Mouse (Mus musculus): Measurements from ENCODE around the gene Atp6v0e. TPM values are rescaled to one million over a fixed set of nuclear protein-coding genes. Genes with fewer than 3 reads are reported as not detected.

The Atp6v0e gene
- polyA plus RNA-seq, 1 experiment from 2014 or later, result 87.3 TPM

- Histone ChIP-seq H3K4me2 (ENCODE audit: low read depth, low read length, severe bottlenecking) (no peak overlapping the region), H3K4me1 (replicated peaks; ENCODE audit: control insufficient read depth, insufficient read depth, low read length) (no peaks in the 10 kb centered on the region)
- WGBS, result 54% methylated on average over 1 of the region's 1 CpGs
These were observed 61.8 kb downstream of the Atp6v0e start for GRCm38 (mm10) chr17:26724790-26725189.

GRCm38 (mm10) chr17:26726674-26727073 is 63.6 kb downstream of the Atp6v0e start:
- 92% methylated on average over 1 of the region's 1 CpGs for WGBS
- H3K9ac ChIP-seq (ENCODE audit: low read length), result no peak overlapping the region
- H3K4me1 ChIP-seq (replicated peaks; ENCODE audit: control insufficient read depth, insufficient read depth, low read length), result no peaks in the 10 kb centered on the region
- DNase-seq (ENCODE audit: low spot score) (no peak), ATAC-seq (replicated peaks; ENCODE audit: low FRiP score) (no peak)
- H3K4me3 ChIP-seq (ENCODE audit: low read depth, low read length), result no peak overlapping the region
- H3K4me2 ChIP-seq (ENCODE audit: low read depth, low read length, severe bottlenecking), result no peak overlapping the region
- no peaks in the 10 kb centered on the region for H3K36me3 ChIP-seq (ENCODE audit: control insufficient read depth, insufficient read depth, low read length)
- H3K9me3 ChIP-seq (ENCODE audit: control insufficient read depth, low read length), result no peaks in the 10 kb centered on the region
- H3K27ac ChIP-seq (ENCODE audit: low read depth, low read length), result no peak overlapping the region
- no peaks in the 10 kb centered on the region for H3K27me3 ChIP-seq (ENCODE audit: control insufficient read depth, insufficient read depth, low read length)

More at GRCm38 (mm10) chr17:26724790-26725189, 61.8 kb downstream of the Atp6v0e start:
- no peak for DNase-seq (ENCODE audit: low spot score)
- Histone ChIP-seq H3K27me3 (ENCODE audit: control insufficient read depth, insufficient read depth, low read length) (no peaks in the 10 kb centered on the region), H3K36me3 (ENCODE audit: control insufficient read depth, insufficient read depth, low read length) (no peaks in the 10 kb centered on the region), H3K27ac (ENCODE audit: low read depth, low read length) (no peak overlapping the region), H3K4me3 (ENCODE audit: low read depth, low read length) (no peak overlapping the region), H3K9ac (ENCODE audit: low read length) (no peak overlapping the region), H3K9me3 (ENCODE audit: control insufficient read depth, low read length) (no peaks in the 10 kb centered on the region)
- no peak for ATAC-seq (replicated peaks; ENCODE audit: low FRiP score)

DNA sequence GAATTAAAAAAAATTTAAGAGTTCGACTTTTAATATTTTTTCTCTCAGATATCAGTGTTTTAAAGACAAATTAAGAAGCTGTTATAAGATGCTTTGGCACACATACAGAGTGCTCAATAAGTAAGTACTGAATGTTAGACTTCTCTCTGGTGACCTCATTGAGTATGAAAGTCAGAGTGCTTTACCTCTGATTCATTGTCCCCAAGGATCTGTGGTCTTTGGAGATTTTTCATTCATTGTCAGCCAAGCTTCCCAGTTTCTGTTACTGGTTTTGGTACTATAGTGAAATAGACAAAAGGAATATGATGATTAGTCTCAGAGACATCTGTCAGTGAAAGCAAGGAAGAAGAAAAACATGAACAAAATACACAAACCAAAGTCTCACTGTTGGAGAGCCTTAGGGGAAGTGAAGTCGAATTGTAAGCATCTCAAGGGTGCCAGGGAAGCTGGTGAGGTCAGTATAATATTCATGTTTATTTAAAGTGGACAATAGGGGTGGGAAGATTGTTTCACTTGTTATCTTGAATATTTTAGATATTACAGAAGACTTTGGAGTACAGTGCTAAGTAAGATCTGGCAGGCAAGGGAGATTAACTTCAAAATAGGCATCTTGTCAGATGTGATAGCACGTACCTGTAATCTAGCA is 64.2 kb downstream of the Atp6v0e start:
- H3K4me2 ChIP-seq (ENCODE audit: low read depth, low read length, severe bottlenecking), result no peak overlapping the region
- no peaks in the 10 kb centered on the region for H3K27me3 ChIP-seq (ENCODE audit: control insufficient read depth, insufficient read depth, low read length)
- no peak overlapping the region for H3K27ac ChIP-seq (ENCODE audit: low read depth, low read length)
- no peaks in the 10 kb centered on the region for H3K4me1 ChIP-seq (replicated peaks; ENCODE audit: control insufficient read depth, insufficient read depth, low read length)
- H3K9ac ChIP-seq (ENCODE audit: low read length), result no peak overlapping the region
- no peaks in the 10 kb centered on the region for H3K9me3 ChIP-seq (ENCODE audit: control insufficient read depth, low read length)
- no peak for DNase-seq (ENCODE audit: low spot score)
- H3K4me3 ChIP-seq (ENCODE audit: low read depth, low read length), result no peak overlapping the region
- 74% methylated on average over 3 of the region's 3 CpGs for WGBS
- no peaks in the 10 kb centered on the region for H3K36me3 ChIP-seq (ENCODE audit: control insufficient read depth, insufficient read depth, low read length)
- ATAC-seq (replicated peaks; ENCODE audit: low FRiP score), result no peak

DNA sequence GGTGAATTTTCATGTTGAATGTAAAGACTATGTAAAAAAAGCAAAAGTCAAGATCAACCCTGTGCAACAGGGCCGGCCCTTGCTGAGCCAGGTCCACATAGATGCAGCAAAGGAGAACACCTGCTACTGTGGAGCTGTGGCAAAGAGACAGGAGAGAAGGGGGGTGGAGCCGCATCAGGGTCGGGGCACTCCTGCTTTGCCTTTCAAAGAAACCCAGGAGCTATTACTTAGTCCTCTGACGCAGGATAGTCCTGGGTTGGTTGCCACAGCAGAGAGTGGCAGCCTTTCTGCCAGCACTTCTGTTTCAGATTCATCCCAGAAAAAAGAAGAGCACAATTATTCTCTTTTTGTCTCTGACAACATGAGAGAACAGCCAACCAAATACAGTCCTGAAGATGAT is 79.5 kb downstream of the Atp6v0e start:
- Histone ChIP-seq H3K4me3 (ENCODE audit: low read depth, low read length) (no peak overlapping the region), H3K36me3 (ENCODE audit: control insufficient read depth, insufficient read depth, low read length) (no peaks in the 10 kb centered on the region), H3K27me3 (ENCODE audit: control insufficient read depth, insufficient read depth, low read length) (no peaks in the 10 kb centered on the region), H3K27ac (ENCODE audit: low read depth, low read length) (no peak overlapping the region), H3K4me1 (replicated peaks; ENCODE audit: control insufficient read depth, insufficient read depth, low read length) (no peaks in the 10 kb centered on the region), H3K9ac (ENCODE audit: low read length) (no peak overlapping the region), H3K4me2 (ENCODE audit: low read depth, low read length, severe bottlenecking) (no peak overlapping the region), H3K9me3 (ENCODE audit: control insufficient read depth, low read length) (no peaks in the 10 kb centered on the region)
- no peak for ATAC-seq (replicated peaks; ENCODE audit: low FRiP score)
- no peak for DNase-seq (ENCODE audit: low spot score)
- WGBS, result 47% methylated on average over 4 of the region's 4 CpGs

GRCm38 (mm10) chr17:26743294-26743693 is 80.3 kb downstream of the Atp6v0e start:
- WGBS, result 85% methylated on average over 1 of the region's 1 CpGs
- ATAC-seq (replicated peaks; ENCODE audit: low FRiP score) (no peak), DNase-seq (ENCODE audit: low spot score) (no peak)
- no peaks in the 10 kb centered on the region for H3K4me1 ChIP-seq (replicated peaks; ENCODE audit: control insufficient read depth, insufficient read depth, low read length)
- H3K27me3 ChIP-seq (ENCODE audit: control insufficient read depth, insufficient read depth, low read length), result no peaks in the 10 kb centered on the region
- no peak overlapping the region for H3K9ac ChIP-seq (ENCODE audit: low read length)
- no peak overlapping the region for H3K27ac ChIP-seq (ENCODE audit: low read depth, low read length)
- H3K4me3 ChIP-seq (ENCODE audit: low read depth, low read length), result no peak overlapping the region
- no peaks in the 10 kb centered on the region for H3K9me3 ChIP-seq (ENCODE audit: control insufficient read depth, low read length)
- no peak overlapping the region for H3K4me2 ChIP-seq (ENCODE audit: low read depth, low read length, severe bottlenecking)
- H3K36me3 ChIP-seq (ENCODE audit: control insufficient read depth, insufficient read depth, low read length), result no peaks in the 10 kb centered on the region

Other genes starting within 250 kb of the Atp6v0e start
- 0.35 and 0.45 TPM in 2 replicates for gene Neurl1b, start 248.4 kb upstream of the Atp6v0e start, polyA plus RNA-seq (2014; fragmentation: Nextera tagmentation; extraction: Ambion mirVana)
- 139 and 145 TPM in 2 replicates for gene Ergic1, start 101.7 kb upstream of the Atp6v0e start, polyA plus RNA-seq (2014; fragmentation: Nextera tagmentation; extraction: Ambion mirVana)
- 35.7 and 37.6 TPM in 2 replicates for gene Dusp1, start 101.1 kb upstream of the Atp6v0e start, polyA plus RNA-seq (2014; fragmentation: Nextera tagmentation; extraction: Ambion mirVana)
- gene Crebrf, start 52.4 kb downstream of the Atp6v0e start, polyA plus RNA-seq (2014; fragmentation: Nextera tagmentation; extraction: Ambion mirVana), result 2.8 TPM in 2 replicates
- 46.1 and 49.7 TPM in 2 replicates for gene Bnip1, start 117.8 kb downstream of the Atp6v0e start, polyA plus RNA-seq (2014; fragmentation: Nextera tagmentation; extraction: Ambion mirVana)
- not detected in 2 replicates for gene Nkx2-5, start 181.8 kb downstream of the Atp6v0e start, polyA plus RNA-seq (2014; fragmentation: Nextera tagmentation; extraction: Ambion mirVana)

Measured in forebrain, embryonic 11.5 days (tissue).